Mouse (Mus musculus): ENCODE measurements at regions not wholly inside any gene's neighbourhood (a gene's known extent, or its start where the extent isn't known, plus 50 kb on each side); places are given as distances from the start of the nearest gene placed in this dataset.
A peak's percentile ranks its signal among the peaks of the same experiment; 100 is the strongest.

- no peak for DNase-seq
These were observed 54.3 kb upstream of the Nrbf2 start for GRCm38 (mm10) chr10:67339371-67339929.

- DNase-seq, result no peak
These were observed 59.6 kb upstream of the Nrbf2 start for GRCm38 (mm10) chr10:67344722-67345121.

- DNase-seq, result no peak
These were observed 65.9 kb upstream of the Nrbf2 start for GRCm38 (mm10) chr10:67350956-67351355.

- DNase-seq, result no peak
These were observed 75.7 kb upstream of the Nrbf2 start for GRCm38 (mm10) chr10:67360793-67361192.

GRCm38 (mm10) chr10:67361281-67361680 lies 76.2 kb upstream of the Nrbf2 start:
- no peak for DNase-seq

GRCm38 (mm10) chr10:67364595-67364994 lies 79.5 kb upstream of the Nrbf2 start:
- no peak for DNase-seq

- no peak for DNase-seq
These were observed 80.1 kb upstream of the Nrbf2 start for GRCm38 (mm10) chr10:67365158-67365557.

GRCm38 (mm10) chr10:67372569-67373161 lies 87.6 kb upstream of the Nrbf2 start:
- DNase-seq, result no peak

- DNase-seq, result no peak
These were observed 91.5 kb upstream of the Nrbf2 start for GRCm38 (mm10) chr10:67376638-67377037.

- peak; percentile 50 for DNase-seq
These were observed 92.6 kb upstream of the Nrbf2 start for GRCm38 (mm10) chr10:67377643-67378223.

GRCm38 (mm10) chr10:67380174-67380573 lies 95.1 kb upstream of the Nrbf2 start:
- no peak for DNase-seq

- no peak for DNase-seq
These were observed 98.2 kb upstream of the Nrbf2 start for GRCm38 (mm10) chr10:67383352-67383751.

GRCm38 (mm10) chr10:67383802-67384567 lies 98.9 kb upstream of the Nrbf2 start:
- DNase-seq, result no peak

- DNase-seq, result no peak
These were observed 99.5 kb upstream of the Nrbf2 start for GRCm38 (mm10) chr10:67384568-67384958.

GRCm38 (mm10) chr10:67385966-67386365 lies 100.9 kb upstream of the Nrbf2 start:
- DNase-seq, result no peak

GRCm38 (mm10) chr10:67388755-67389154 lies 103.7 kb upstream of the Nrbf2 start:
- no peak for DNase-seq

- DNase-seq, result no peak
These were observed 115.3 kb upstream of the Nrbf2 start for GRCm38 (mm10) chr10:67400434-67400833.

GRCm38 (mm10) chr10:67401409-67401808 lies 116.3 kb upstream of the Nrbf2 start:
- no peak for DNase-seq

GRCm38 (mm10) chr10:67417529-67417928 lies 117.7 kb upstream of the Egr2 start:
- DNase-seq, result no peak

- no peak for DNase-seq
These were observed 114.5 kb upstream of the Egr2 start for GRCm38 (mm10) chr10:67420761-67421160.

GRCm38 (mm10) chr10:67425407-67425806 lies 109.9 kb upstream of the Egr2 start:
- DNase-seq, result no peak

- no peak for DNase-seq
These were observed 108.1 kb upstream of the Egr2 start for GRCm38 (mm10) chr10:67427220-67427619.

GRCm38 (mm10) chr10:67430805-67431204 lies 104.5 kb upstream of the Egr2 start:
- no peak for DNase-seq

Data from adrenal gland, postnatal 10 days (tissue).